Mouse (Mus musculus) G1E (cell line): ENCODE data around the gene Sox5. TPM values are rescaled to one million over a fixed set of nuclear protein-coding genes. Genes with fewer than 3 reads are reported as not detected.

Source experiments
- ATAC-seq: 2 replicates; pipeline ENCODE4 v1.8.0; 2016; ENCODE audit warnings: mild to moderate bottlenecking; ENCODE audit not compliant: insufficient number of reproducible peaks, poor library complexity, low FRiP score, severe bottlenecking; ENCODE audit errors: extremely low read depth
- DNase-seq: peaks from one replicate; pipeline ENCODE4 v3.0.0; 2012; ENCODE audit warnings: low spot score
- H3K27me3 ChIP-seq: 2 replicates; pipeline ENCODE4 v1.6.1; 2012; ENCODE audit warnings: mild to moderate bottlenecking, low read length, inconsistent platforms; ENCODE audit not compliant: insufficient read depth
- H3K36me3 ChIP-seq: replicated peaks from 2 replicates; pipeline ENCODE3; 2012; ENCODE audit warnings: mild to moderate bottlenecking, inconsistent platforms
- H3K4me1 ChIP-seq: 2 replicates; pipeline ENCODE4 v1.6.1; 2012; ENCODE audit warnings: low read depth, low read length, inconsistent platforms, mixed read lengths; ENCODE audit not compliant: insufficient read depth
- H3K4me3 ChIP-seq: 2 replicates; pipeline ENCODE4 v1.5.1; 2012; ENCODE audit warnings: low read depth, mild to moderate bottlenecking, inconsistent platforms, low read length, moderate library complexity, mixed read lengths
- H3K9me3 ChIP-seq: replicated peaks from 2 replicates; pipeline ENCODE4 v1.6.1; 2012; ENCODE audit warnings: inconsistent platforms
- CTCF ChIP-seq: IDR thresholded peaks from 2 replicates; pipeline ENCODE4 v1.5.1; 2012; ENCODE audit warnings: low read depth, low read length, inconsistent platforms, mixed read lengths
- GATA1 ChIP-seq: IDR thresholded peaks from 2 replicates; pipeline ENCODE4 v1.6.1; 2012; ENCODE audit warnings: borderline replicate concordance, low read length, inconsistent platforms, mixed read lengths
- GATA2 ChIP-seq: IDR thresholded peaks from 2 replicates; pipeline ENCODE4 v1.6.1; 2012; ENCODE audit warnings: low read depth, low read length, inconsistent platforms, borderline replicate concordance
- POLR2AphosphoS5 ChIP-seq: IDR thresholded peaks from 2 replicates; pipeline ENCODE4 v1.6.1; 2012; ENCODE audit warnings: low read depth, low read length, inconsistent platforms; ENCODE audit not compliant: insufficient replicate concordance
- TAL1 ChIP-seq: conservative IDR thresholded peaks from 2 replicates; pipeline ENCODE4 v1.6.1; 2012; ENCODE audit warnings: low read depth, low read length, inconsistent platforms, mixed read lengths
- polyA plus RNA-seq: library from polyadenylated mRNA; stranded (reverse); fragments of >175 nt; gene quantifications from 2 replicates; pipeline ENCODE4 v1.2.3, GENCODE M21; 2012
- total RNA-seq, 2 experiments: library from RNA; stranded (forward) in 1 of 2; stranded (reverse) in 1 of 2; fragments of 200-1000 nt in 1 of 2; fragments of >200 nt in 1 of 2; fragmentation: Nextera tagmentation in 1 of 2; gene quantifications; 2 replicates each; pipeline ENCODE4 v1.2.3; 2014 to 2017

Sox5 gene
- total and polyA plus RNA-seq, 3 experiments: 0.27 to 16.2 TPM; not detected in 1

DNA sequence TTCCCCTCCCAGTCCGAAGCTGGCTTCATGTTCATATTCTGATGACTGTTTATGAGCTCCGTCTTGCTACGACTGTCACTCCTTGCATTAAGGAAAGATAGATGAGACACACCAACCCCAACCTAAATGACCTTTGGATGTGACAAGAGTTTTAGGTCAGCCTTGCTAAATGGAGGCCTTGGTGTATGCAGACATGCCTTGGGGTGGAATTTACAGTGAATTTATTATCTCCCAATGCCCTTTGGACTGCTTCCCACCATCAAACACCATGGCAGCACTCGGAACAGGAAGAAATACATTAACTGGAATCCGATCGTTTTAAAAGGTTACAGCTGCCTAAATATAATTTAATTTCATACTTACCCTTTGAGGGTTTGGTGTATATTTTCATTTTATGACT, 858.6 kb downstream of the Sox5 start:
- Histone ChIP-seq H3K4me1 (no peaks in the 10 kb centered on the region), H3K4me3 (no peak overlapping the region), H3K27me3 (no peaks in the 10 kb centered on the region), H3K9me3 (peaks cover 49% of the 10 kb centered on the region), H3K36me3 (no peaks in the 10 kb centered on the region)
- ATAC-seq (no peak), DNase-seq (no peak)
- TF ChIP-seq TAL1 (no peak), GATA2 (no peak)

- Histone ChIP-seq H3K27me3 (no peaks in the 10 kb centered on the region), H3K36me3 (no peaks in the 10 kb centered on the region)
- no peak for DNase-seq
Measured at GRCm38 (mm10) chr6:143918405-143918947, 863.3 kb downstream of the Sox5 start.

DNA sequence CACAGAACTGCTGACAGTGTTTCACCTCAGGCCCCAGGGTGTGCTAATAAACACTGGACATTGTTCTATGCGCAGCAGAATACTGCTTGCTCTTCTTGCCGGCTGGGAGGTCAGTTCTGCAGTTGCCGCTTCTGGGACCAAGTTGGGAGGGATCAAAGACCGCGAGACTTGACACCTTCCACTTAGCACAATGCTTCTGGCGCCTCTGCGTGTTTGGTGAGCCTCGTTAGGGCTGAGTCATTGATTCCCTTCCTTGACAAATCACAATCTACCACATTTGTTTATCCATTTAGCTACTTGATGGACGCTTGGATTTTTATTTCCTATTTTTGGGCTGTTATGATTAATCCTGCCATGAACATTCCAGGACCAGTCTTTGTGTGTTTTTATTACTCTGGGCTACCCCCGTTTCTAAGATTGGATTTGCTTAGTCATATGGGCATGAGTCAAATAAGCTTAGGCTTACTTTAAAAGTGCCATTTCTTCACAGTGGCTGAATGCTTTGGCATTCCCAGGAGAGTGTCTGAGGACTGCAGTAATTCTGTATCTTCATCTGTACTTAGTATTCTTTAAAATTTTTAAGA, 865.5 kb downstream of the Sox5 start:
- ATAC-seq (no peak), DNase-seq (no peak)
- TF ChIP-seq GATA1 (no peak), CTCF (no peak), TAL1 (no peak), POLR2AphosphoS5 (no peak), GATA2 (no peak)
- no peaks in the 10 kb centered on the region for H3K27me3 ChIP-seq
- no peaks in the 10 kb centered on the region for H3K4me1 ChIP-seq
- no peak overlapping the region for H3K4me3 ChIP-seq
- peaks cover 48% of the 10 kb centered on the region for H3K9me3 ChIP-seq
- H3K36me3 ChIP-seq: no peaks in the 10 kb centered on the region

More at GRCm38 (mm10) chr6:143918405-143918947, 863.3 kb downstream of the Sox5 start:
- H3K4me1 ChIP-seq: no peaks in the 10 kb centered on the region
- H3K4me3 ChIP-seq: no peak overlapping the region
- peaks cover 45% of the 10 kb centered on the region for H3K9me3 ChIP-seq
- no peak for TF ChIP-seq CTCF
- TF ChIP-seq TAL1: no peak
- no peak for TF ChIP-seq GATA2
- no peak for TF ChIP-seq POLR2AphosphoS5
- TF ChIP-seq GATA1: no peak
- ATAC-seq: no peak

DNA sequence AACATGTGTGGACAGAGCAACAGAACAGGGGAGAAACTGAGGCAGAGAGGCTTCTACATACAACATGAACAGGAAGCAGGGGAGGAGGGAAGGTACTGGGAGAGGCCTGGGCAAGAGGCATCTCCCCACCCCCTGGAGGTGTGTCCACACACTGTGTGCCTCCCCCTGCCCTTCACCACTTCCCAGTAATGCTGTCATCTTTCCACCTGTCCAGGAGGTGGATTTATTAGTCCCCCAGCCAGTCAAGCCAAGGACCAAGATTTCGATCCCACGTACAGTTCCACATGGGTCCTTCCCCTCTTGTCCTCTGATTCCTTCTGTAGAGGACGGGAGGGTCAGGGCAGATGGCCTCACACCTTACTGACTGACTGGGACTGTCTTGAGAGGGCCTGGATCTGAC, 866.1 kb downstream of the Sox5 start:
- H3K4me3 ChIP-seq: no peak overlapping the region
- DNase-seq (no peak), ATAC-seq (no peak)
- no peaks in the 10 kb centered on the region for H3K36me3 ChIP-seq
- peaks cover 50% of the 10 kb centered on the region for H3K9me3 ChIP-seq
- TF ChIP-seq CTCF (no peak), GATA2 (no peak), TAL1 (no peak), GATA1 (no peak), POLR2AphosphoS5 (no peak)
- H3K4me1 ChIP-seq: no peaks in the 10 kb centered on the region
- H3K27me3 ChIP-seq: no peaks in the 10 kb centered on the region

- ATAC-seq (no peak), DNase-seq (no peak)
- Histone ChIP-seq H3K36me3 (no peaks in the 10 kb centered on the region), H3K4me1 (no peaks in the 10 kb centered on the region), H3K9me3 (peaks cover 47% of the 10 kb centered on the region), H3K27me3 (no peaks in the 10 kb centered on the region), H3K4me3 (no peak overlapping the region)
- TF ChIP-seq CTCF (no peak), TAL1 (no peak), POLR2AphosphoS5 (no peak), GATA2 (no peak), GATA1 (no peak)
Measured at GRCm38 (mm10) chr6:143912316-143912715, 869.5 kb downstream of the Sox5 start.

GRCm38 (mm10) chr6:143904693-143905031, 877.1 kb downstream of the Sox5 start:
- H3K4me1 ChIP-seq: no peaks in the 10 kb centered on the region
- no peak overlapping the region for H3K4me3 ChIP-seq
- H3K9me3 ChIP-seq: peaks cover 44% of the 10 kb centered on the region
- DNase-seq: no peak
- no peaks in the 10 kb centered on the region for H3K27me3 ChIP-seq
- H3K36me3 ChIP-seq: no peaks in the 10 kb centered on the region
- no peak for ATAC-seq
- TF ChIP-seq TAL1 (no peak), GATA2 (no peak), CTCF (no peak), GATA1 (no peak), POLR2AphosphoS5 (no peak)
